In the genomic region with DNA sequence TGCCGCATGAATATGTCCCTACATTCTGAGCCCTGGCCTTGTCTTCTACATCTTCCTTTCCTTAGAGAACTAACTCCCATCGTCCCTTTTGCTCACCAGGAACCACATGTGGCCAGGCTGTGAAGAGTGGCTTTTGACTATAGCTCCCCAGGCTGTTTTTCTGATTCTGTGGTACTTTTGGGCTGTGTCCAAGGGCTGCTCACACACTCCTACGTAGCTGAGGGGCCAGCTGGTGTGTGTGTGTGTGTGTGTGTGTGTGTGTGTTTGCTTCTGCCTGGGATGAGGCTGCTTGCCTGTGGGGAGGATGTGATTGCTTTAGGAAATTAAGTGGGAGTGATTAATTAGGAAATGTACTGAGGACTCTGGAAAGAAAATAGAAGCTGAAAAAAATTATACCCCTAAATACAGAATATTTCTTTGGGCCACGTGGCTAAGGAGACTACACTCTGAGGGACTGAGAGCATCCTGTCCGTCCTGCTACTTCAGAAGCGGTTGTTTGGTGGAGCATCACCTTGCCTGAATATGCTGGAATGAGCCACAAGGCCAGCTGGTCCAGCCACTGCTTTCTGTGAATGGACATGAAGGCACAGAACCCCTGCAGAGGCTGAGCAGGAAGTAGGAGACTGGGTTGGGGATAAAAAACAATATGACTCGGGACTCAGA, we compare ENCODE assay signal across 8 mouse cellular contexts. TPM values are rescaled to one million over a fixed set of nuclear protein-coding genes. Genes with fewer than 3 reads are reported as not detected.
DNase-seq lines count a peak whose midpoint lies in the region; ATAC-seq and TF ChIP-seq lines count a peak whose summit lies in the region.

No protein-coding gene starts in this region.

- 0 out of 2 replicates have a peak, but pooled peaks cover 4% of the 10 kb centered on the region for H3K4me1 ChIP-seq in hindbrain, embryonic 15.5 days (replicated peaks)
- H3K4me1 ChIP-seq in hindbrain, embryonic 12.5 days = 0 out of 2 replicates have a peak, but pooled peaks cover 2% of the 10 kb centered on the region
- H3K4me1 ChIP-seq in limb, embryonic 14.5 days (ENCODE audit: control insufficient read depth, insufficient read depth, low read length) = peaks cover 21% of the 10 kb centered on the region

- no peaks in the 10 kb centered on the region for H3K36me3 ChIP-seq in hindbrain, embryonic 15.5 days
- no peaks in the 10 kb centered on the region for H3K36me3 ChIP-seq in hindbrain, embryonic 12.5 days
- H3K36me3 ChIP-seq in limb, embryonic 14.5 days (ENCODE audit: control insufficient read depth, insufficient read depth, low read length) = no peaks in the 10 kb centered on the region

- WGBS in hindbrain, embryonic 15.5 days = 49% methylated on average over 7 of the region's 7 CpGs
- WGBS in hindbrain, embryonic 12.5 days = 68% methylated on average over 7 of the region's 7 CpGs
- 57% methylated on average over 7 of the region's 7 CpGs for WGBS in limb, embryonic 14.5 days

- H3K9me3 ChIP-seq in hindbrain, embryonic 15.5 days = no peaks in the 10 kb centered on the region
- no peaks in the 10 kb centered on the region for H3K9me3 ChIP-seq in hindbrain, embryonic 12.5 days (replicated peaks)
- H3K9me3 ChIP-seq in limb, embryonic 14.5 days (ENCODE audit: control insufficient read depth, low read length) = no peaks in the 10 kb centered on the region

- peak; percentile 69; the same call in 1 of the 2 replicates for ATAC-seq in hindbrain, embryonic 15.5 days (ENCODE audit: low FRiP score, low read depth)
- ATAC-seq in hindbrain, embryonic 12.5 days (ENCODE audit: low FRiP score) = no peak
- peak; percentile 53 for ATAC-seq in limb, embryonic 14.5 days (ENCODE audit: low FRiP score, low read depth)
- ATAC-seq in inflammation-experienced regulatory T-cells, adult 6 months = no peak

- no peak overlapping the region for H3K9ac ChIP-seq in hindbrain, embryonic 15.5 days
- H3K9ac ChIP-seq in hindbrain, embryonic 12.5 days = no peak overlapping the region
- H3K9ac ChIP-seq in limb, embryonic 14.5 days (ENCODE audit: low read depth, low read length, severe bottlenecking) = no peak overlapping the region

- peak; percentile 26 for DNase-seq in brain, embryonic 18.5 days (ENCODE audit: low read depth, low spot score)
- peak; percentile 42 to 45 for DNase-seq in frontal cortex, postnatal 25 days (ENCODE audit: low spot score in 2 of 2)
- peak; percentile 52 for DNase-seq in limb, embryonic 14.5 days (ENCODE audit: low spot score)
- no peak for DNase-seq in gastrocnemius, postnatal 4 days (ENCODE audit: low spot score in 2 of 2)
- no peak for DNase-seq in spleen, postnatal 4 days (ENCODE audit: low spot score in 2 of 2)

- no peak for TF ChIP-seq POLR2A in limb, embryonic 14.5 days (IDR thresholded peaks at IDR 0.05; ENCODE audit: borderline replicate concordance, extremely low read depth, insufficient read depth, insufficient read length)

- no peak overlapping the region for H3K4me2 ChIP-seq in hindbrain, embryonic 15.5 days
- no peak overlapping the region for H3K4me2 ChIP-seq in hindbrain, embryonic 12.5 days (replicated peaks)
- H3K4me2 ChIP-seq in limb, embryonic 14.5 days (replicated peaks; ENCODE audit: low read depth, low read length, severe bottlenecking) = no peak overlapping the region

- H3K27me3 ChIP-seq in hindbrain, embryonic 15.5 days = no peaks in the 10 kb centered on the region
- H3K27me3 ChIP-seq in hindbrain, embryonic 12.5 days = no peaks in the 10 kb centered on the region
- no peaks in the 10 kb centered on the region for H3K27me3 ChIP-seq in limb, embryonic 14.5 days (ENCODE audit: control insufficient read depth, insufficient read depth, low read length)

- no peak overlapping the region for H3K4me3 ChIP-seq in hindbrain, embryonic 15.5 days
- H3K4me3 ChIP-seq in hindbrain, embryonic 12.5 days = no peak overlapping the region
- no peak overlapping the region for H3K4me3 ChIP-seq in limb, embryonic 14.5 days (replicated peaks; ENCODE audit: low read length)

- H3K27ac ChIP-seq in hindbrain, embryonic 15.5 days (replicated peaks) = no peak overlapping the region
- no peak overlapping the region for H3K27ac ChIP-seq in hindbrain, embryonic 12.5 days
- no peak overlapping the region for H3K27ac ChIP-seq in limb, embryonic 14.5 days (replicated peaks; ENCODE audit: low read depth, low read length)

RNA-seq across cellular contexts. Expression of gene Slit3, which starts 21.8 kb away (rescaled TPM):
- polyA plus RNA-seq in hindbrain, embryonic 15.5 days (2015; fragmentation: Nextera tagmentation; extraction: Ambion mirVana) = 12.5 and 13.0 TPM in 2 replicates
- 40.8 and 50.0 TPM in 2 replicates for polyA plus RNA-seq in hindbrain, embryonic 12.5 days (2016; fragmentation: Nextera tagmentation; extraction: Ambion mirVana)
- 32.9 and 41.2 TPM in 2 replicates for polyA plus RNA-seq in limb, embryonic 14.5 days (2012; rRNA removed)
- 33.0 and 36.8 TPM in 2 replicates for polyA plus RNA-seq in limb, embryonic 14.5 days (2014; fragmentation: Nextera tagmentation; extraction: Ambion mirVana)
- polyA plus RNA-seq in inflammation-experienced regulatory T-cells, adult 6 months (2017; shearing (Covaris generic)) = not detected
- 10 to 100 TPM; 17.0 to 24.0 TPM for total RNA-seq in gastrocnemius, postnatal 4 days (2021)

Comparison
In these comparisons a context has a peak if more than half of its experiments do, and no peak if none do; other contexts are left out.
1. ATAC-seq: peak in hindbrain, embryonic 15.5 days (single experiment) and limb, embryonic 14.5 days (single experiment); none in hindbrain, embryonic 12.5 days (single experiment) and inflammation-experienced regulatory T-cells, adult 6 months (single experiment).
2. DNase-seq: peak in brain, embryonic 18.5 days (single experiment), frontal cortex, postnatal 25 days (2 of 2) and limb, embryonic 14.5 days (single experiment); none in gastrocnemius, postnatal 4 days (0 of 2) and spleen, postnatal 4 days (0 of 2).
3. RNA of gene Slit3, which starts 21.8 kb away (polyA plus RNA-seq): 40.8 to 50.0 TPM in hindbrain, embryonic 12.5 days, 32.9 to 41.2 TPM in limb, embryonic 14.5 days and 12.5 to 13.0 TPM in hindbrain, embryonic 15.5 days; not detected in inflammation-experienced regulatory T-cells, adult 6 months; every median in the first group is over 10 times any median in the second.